Mouse (Mus musculus) right cerebral cortex, postnatal 14 days (tissue): Measurements from ENCODE around the gene Nufip1.

Experiments used
- DNase-seq: peaks from one replicate; pipeline ENCODE4 v3.0.0; 2022

The Nufip1 gene

DNA sequence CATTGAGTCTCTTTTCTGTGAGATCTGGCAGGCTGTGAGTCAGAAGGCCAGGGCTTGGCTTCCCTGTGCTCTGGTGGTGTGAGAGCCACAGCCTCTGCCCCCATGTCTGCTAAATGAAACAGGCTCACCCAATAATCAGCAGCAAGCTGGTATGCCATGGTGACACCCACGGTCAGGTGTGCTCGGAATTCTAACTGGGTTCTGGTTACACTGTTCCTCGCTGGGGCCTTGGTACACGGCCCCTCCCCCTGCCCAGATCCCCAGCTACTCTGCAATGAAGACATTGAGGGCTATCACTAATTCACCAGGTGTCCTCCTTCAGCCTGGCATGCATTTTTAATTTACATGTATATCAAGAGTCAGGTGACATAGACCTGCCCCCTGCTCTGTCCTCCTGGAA is 75.6 kb downstream of the Nufip1 start:
- DNase-seq, result no peak
